Mouse (Mus musculus): ENCODE results near the gene Armcx1. TPM values are rescaled to one million over a fixed set of nuclear protein-coding genes. Genes with fewer than 3 reads are reported as not detected.
"Not testable (repeated sequence)": the region's sequence is repeated elsewhere in the genome, so short reads cannot be mapped to it uniquely, and the experiment has no call there.

The Armcx1 gene
- polyA plus RNA-seq (2015; fragmentation: Nextera tagmentation; extraction: Ambion mirVana), result 84.5 and 85.5 TPM in 2 replicates

DNA sequence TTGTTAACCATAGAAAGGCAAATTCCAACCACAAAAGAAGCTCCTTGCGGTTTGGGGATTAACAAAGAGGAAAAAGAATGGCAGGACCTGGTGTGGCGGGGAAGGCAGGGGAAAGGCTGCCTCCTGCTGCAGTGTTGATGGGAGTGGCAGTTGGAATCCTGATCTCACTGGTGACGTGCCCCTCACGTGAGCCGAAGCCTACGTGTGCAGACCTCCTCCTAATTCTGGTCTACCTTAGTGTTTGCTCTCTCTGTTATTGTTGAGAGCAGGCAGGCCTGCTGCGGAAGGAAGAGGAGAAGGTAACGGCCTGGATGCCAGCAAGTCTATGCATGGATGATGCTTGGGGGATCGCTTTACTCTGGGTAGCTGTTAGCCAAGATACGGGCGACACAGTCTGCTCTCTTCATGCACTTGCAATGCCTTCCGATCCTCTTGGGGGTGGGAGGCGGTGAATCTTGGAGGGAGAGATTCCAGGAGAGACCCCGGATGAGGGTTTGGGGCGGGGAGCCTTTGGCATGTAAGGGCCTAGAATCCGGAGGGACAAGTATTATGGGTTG lies at the start of gene Armcx1:
Armcx1 (plus strand) TSS at position 212 of the 557 bp plus-strand sequence.
- Histone ChIP-seq H3K27ac (peak within 1 kb of the TSS; percentile 96), H3K4me2 (peak within 1 kb of the TSS; percentile 60), H3K27me3 (peaks cover 12% of the 10 kb centered on the region; the same call in 1 of the 2 replicates), H3K4me3 (peak within 1 kb of the TSS; percentile 51), H3K36me3 (peaks cover 13% of the 10 kb centered on the region), H3K9ac (peak within 1 kb of the TSS; percentile 82), H3K4me1 (replicated peaks) (peaks cover 6% of the 10 kb centered on the region; the same call in 1 of the 2 replicates), H3K9me3 (no peaks in the 10 kb centered on the region)
- WGBS, result 18% methylated on average over 16 of the region's 16 CpGs
- peak; percentile 97 for ATAC-seq (ENCODE audit: low FRiP score)

GRCm38 (mm10) chrX:134675022-134675421 lies 42.7 kb upstream of the Armcx1 start:
- H3K4me1 ChIP-seq (replicated peaks), result no peaks in the 10 kb centered on the region
- no peak overlapping the region for H3K27ac ChIP-seq
- no peaks in the 10 kb centered on the region for H3K36me3 ChIP-seq
- H3K9me3 ChIP-seq, result no peaks in the 10 kb centered on the region
- H3K4me3 ChIP-seq, result no peak overlapping the region
- H3K27me3 ChIP-seq, result no peaks in the 10 kb centered on the region
- H3K4me2 ChIP-seq, result no peak overlapping the region
- ATAC-seq (ENCODE audit: low FRiP score), result no peak
- WGBS, result 16% methylated on average over 5 of the region's 5 CpGs
- no peak overlapping the region for H3K9ac ChIP-seq

DNA sequence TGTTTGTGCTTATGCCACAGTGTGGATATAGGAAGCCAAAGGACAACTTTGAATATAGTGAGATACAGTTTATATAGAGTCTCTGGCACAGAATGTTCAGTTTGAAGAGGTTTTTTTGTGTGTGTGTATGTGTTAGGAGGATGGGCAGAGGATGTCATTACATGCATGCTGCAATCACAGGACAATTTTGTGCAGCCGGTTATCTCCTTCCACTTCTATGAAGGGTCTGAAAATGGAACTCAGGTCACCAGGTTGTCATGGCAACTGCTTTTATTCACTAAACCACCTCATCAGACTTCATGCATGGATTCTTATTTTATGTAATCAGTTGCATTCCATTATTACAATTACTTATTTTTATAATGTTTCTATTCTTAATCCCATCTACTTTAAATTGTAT lies 41.8 kb upstream of the Armcx1 start:
- no peaks in the 10 kb centered on the region for H3K36me3 ChIP-seq
- ATAC-seq (ENCODE audit: low FRiP score), result no peak
- no peaks in the 10 kb centered on the region for H3K4me1 ChIP-seq (replicated peaks)
- no peak overlapping the region for H3K9ac ChIP-seq
- 41% methylated on average over 1 of the region's 1 CpGs for WGBS
- H3K4me3 ChIP-seq, result no peak overlapping the region
- H3K9me3 ChIP-seq, result no peaks in the 10 kb centered on the region
- no peak overlapping the region for H3K4me2 ChIP-seq
- no peak overlapping the region for H3K27ac ChIP-seq
- no peaks in the 10 kb centered on the region for H3K27me3 ChIP-seq

GRCm38 (mm10) chrX:134684936-134685335 lies 32.8 kb upstream of the Armcx1 start:
- no peak overlapping the region for H3K9ac ChIP-seq
- no peak for ATAC-seq (ENCODE audit: low FRiP score)
- H3K4me2 ChIP-seq, result peak overlapping the region; percentile 64
- peak overlapping the region; percentile 91 for H3K27ac ChIP-seq
- H3K4me3 ChIP-seq, result peak overlapping the region; percentile 18; the same call in 1 of the 2 replicates
- 37% methylated on average over 5 of the region's 5 CpGs for WGBS
- no peaks in the 10 kb centered on the region for H3K9me3 ChIP-seq
- H3K27me3 ChIP-seq, result 0 out of 2 replicates have a peak, but pooled peaks cover 3% of the 10 kb centered on the region
- peaks cover 14% of the 10 kb centered on the region for H3K36me3 ChIP-seq
- H3K4me1 ChIP-seq (replicated peaks), result peaks cover 18% of the 10 kb centered on the region

DNA sequence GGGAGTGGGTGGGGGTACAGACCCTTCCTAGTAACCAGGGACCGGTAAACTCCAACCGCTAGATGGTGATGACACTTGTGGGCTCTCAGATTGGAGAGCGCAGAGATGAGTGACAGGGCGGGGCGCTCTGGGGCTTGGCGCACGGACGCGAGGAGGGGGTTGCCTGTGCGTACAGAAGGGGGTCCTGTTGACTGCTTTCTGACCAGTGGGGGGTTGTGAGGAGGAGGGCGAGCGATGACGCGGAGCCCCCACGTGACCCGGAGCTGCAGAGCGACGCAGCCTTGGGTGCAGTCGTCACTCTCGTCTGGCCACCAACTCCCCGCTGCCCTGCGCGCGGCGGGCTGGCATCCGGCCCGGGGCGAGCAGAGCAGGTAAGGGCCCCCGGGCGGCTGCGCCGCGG lies 31.5 kb upstream of the Armcx1 start, which contains the start of gene Armcx4:
Armcx4 (plus strand) TSS at position 253 of the 400 bp plus-strand sequence.
- 0 out of 2 replicates have a peak, but pooled peaks cover 3% of the 10 kb centered on the region for H3K27me3 ChIP-seq
- peaks cover 21% of the 10 kb centered on the region for H3K4me1 ChIP-seq (replicated peaks)
- ATAC-seq (ENCODE audit: low FRiP score), result peak; percentile 97
- H3K9ac ChIP-seq, result peak within 1 kb of the TSS; percentile 81
- 27% methylated on average over 29 of the region's 33 CpGs for WGBS
- H3K4me2 ChIP-seq, result peak within 1 kb of the TSS; percentile 64
- peak within 1 kb of the TSS; percentile 54 for H3K4me3 ChIP-seq
- peak within 1 kb of the TSS; percentile 91 for H3K27ac ChIP-seq
- H3K36me3 ChIP-seq, result peaks cover 27% of the 10 kb centered on the region
- H3K9me3 ChIP-seq, result no peaks in the 10 kb centered on the region

GRCm38 (mm10) chrX:134686739-134687171 lies 31.0 kb upstream of the Armcx1 start:
- peak; percentile 36 for ATAC-seq (ENCODE audit: low FRiP score)

GRCm38 (mm10) chrX:134689676-134690075 lies 28.1 kb upstream of the Armcx1 start:
- H3K27me3 ChIP-seq, result 0 out of 2 replicates have a peak, but pooled peaks cover 3% of the 10 kb centered on the region
- H3K36me3 ChIP-seq, result peaks cover 58% of the 10 kb centered on the region
- H3K4me3 ChIP-seq, result no peak overlapping the region
- no peak overlapping the region for H3K9ac ChIP-seq
- WGBS, result 87% methylated on average over 2 of the region's 2 CpGs
- H3K4me1 ChIP-seq (replicated peaks), result peaks cover 26% of the 10 kb centered on the region
- no peak for ATAC-seq (ENCODE audit: low FRiP score)
- no peaks in the 10 kb centered on the region for H3K9me3 ChIP-seq
- H3K4me2 ChIP-seq, result no peak overlapping the region
- H3K27ac ChIP-seq, result no peak overlapping the region

More at GRCm38 (mm10) chrX:134686739-134687171, 31.0 kb upstream of the Armcx1 start:
- H3K4me1 ChIP-seq (replicated peaks), result peaks cover 26% of the 10 kb centered on the region
- 0 out of 2 replicates have a peak, but pooled peaks cover 3% of the 10 kb centered on the region for H3K27me3 ChIP-seq
- H3K4me3 ChIP-seq, result peak overlapping the region; percentile 54
- H3K4me2 ChIP-seq, result peak overlapping the region; percentile 64
- H3K36me3 ChIP-seq, result peaks cover 32% of the 10 kb centered on the region
- 14% methylated on average over 15 of the region's 16 CpGs for WGBS
- peak overlapping the region; percentile 81 for H3K9ac ChIP-seq
- no peaks in the 10 kb centered on the region for H3K9me3 ChIP-seq
- peak overlapping the region; percentile 91 for H3K27ac ChIP-seq

DNA sequence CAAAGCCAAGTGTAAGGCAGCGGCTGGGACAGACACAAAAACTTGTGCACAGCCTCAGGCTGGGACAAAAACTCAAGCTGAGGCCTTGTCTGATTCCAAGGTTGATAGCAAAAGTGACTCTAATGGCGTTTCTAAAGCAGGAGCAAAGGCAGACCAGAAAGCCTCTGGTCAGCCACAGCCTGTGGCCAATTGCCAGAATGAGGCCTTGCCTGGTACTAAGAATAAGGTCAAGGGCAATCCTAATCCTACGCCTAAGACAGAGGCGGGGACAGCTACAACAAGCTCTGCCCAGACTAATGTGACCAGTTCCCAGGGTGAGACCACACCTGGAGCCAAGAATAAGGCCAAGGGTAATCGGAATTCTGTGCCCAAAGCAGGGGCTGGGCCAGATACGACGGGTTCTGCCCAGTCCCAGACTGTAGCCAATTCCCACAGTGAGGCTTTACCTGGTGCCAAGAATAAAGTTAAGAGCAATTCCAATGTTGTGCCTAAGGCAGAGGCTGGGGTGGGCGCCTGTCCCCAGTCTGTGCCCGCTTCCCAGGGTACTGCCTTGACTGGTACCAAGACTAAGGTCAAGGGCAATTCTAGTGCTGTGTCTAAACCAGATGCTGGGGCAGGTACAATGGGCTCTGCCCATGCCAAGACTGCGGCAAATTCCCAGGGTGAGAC lies 26.8 kb upstream of the Armcx1 start:
- H3K4me1 ChIP-seq (replicated peaks), result peaks cover 26% of the 10 kb centered on the region
- no peaks in the 10 kb centered on the region for H3K27me3 ChIP-seq
- no peak overlapping the region for H3K27ac ChIP-seq
- no peaks in the 10 kb centered on the region for H3K9me3 ChIP-seq
- no peak for ATAC-seq (ENCODE audit: low FRiP score)
- H3K9ac ChIP-seq, result no peak overlapping the region
- no peak overlapping the region for H3K4me3 ChIP-seq
- WGBS, result 89% methylated on average over 10 of the region's 10 CpGs
- peaks cover 71% of the 10 kb centered on the region for H3K36me3 ChIP-seq
- H3K4me2 ChIP-seq, result no peak overlapping the region

GRCm38 (mm10) chrX:134691540-134691935 lies 26.2 kb upstream of the Armcx1 start:
- H3K4me2 ChIP-seq, result no peak overlapping the region
- peaks cover 26% of the 10 kb centered on the region for H3K4me1 ChIP-seq (replicated peaks)
- ATAC-seq (ENCODE audit: low FRiP score), result no peak
- H3K9ac ChIP-seq, result no peak overlapping the region
- WGBS, result 94% methylated on average over 2 of the region's 2 CpGs
- H3K4me3 ChIP-seq, result no peak overlapping the region
- no peak overlapping the region for H3K27ac ChIP-seq
- no peaks in the 10 kb centered on the region for H3K27me3 ChIP-seq
- no peaks in the 10 kb centered on the region for H3K9me3 ChIP-seq
- peaks cover 71% of the 10 kb centered on the region for H3K36me3 ChIP-seq

DNA sequence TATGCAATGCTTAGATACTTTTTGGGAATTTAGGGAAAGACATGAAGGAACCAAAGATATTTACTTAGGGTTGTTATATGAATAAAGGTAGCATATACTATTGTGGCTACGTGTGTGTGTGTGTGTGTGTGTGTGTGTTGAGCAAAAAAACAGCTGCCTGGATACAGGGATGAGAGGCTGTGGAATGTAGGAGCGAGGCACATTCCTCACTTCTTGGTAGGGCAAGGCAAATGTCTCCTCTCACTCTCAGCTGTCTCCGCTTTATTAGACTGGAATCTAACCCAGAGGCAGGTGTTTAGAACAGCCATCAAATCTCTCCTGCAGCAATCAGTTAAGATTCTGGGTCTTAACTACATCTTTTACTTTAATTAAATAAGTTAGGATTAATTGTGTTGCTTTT lies 900 bp upstream of the Armcx1 start:
- 38% methylated on average over 3 of the region's 3 CpGs for WGBS
- Histone ChIP-seq H3K27ac (0 out of 2 replicates have a peak overlapping the region, but pooled peaks have one; percentile 52), H3K36me3 (peaks cover 13% of the 10 kb centered on the region), H3K4me3 (no peak overlapping the region), H3K4me1 (replicated peaks) (peaks cover 6% of the 10 kb centered on the region; the same call in 1 of the 2 replicates), H3K9me3 (no peaks in the 10 kb centered on the region), H3K9ac (no peak overlapping the region), H3K4me2 (no peak overlapping the region), H3K27me3 (peaks cover 12% of the 10 kb centered on the region; the same call in 1 of the 2 replicates)
- no peak for ATAC-seq (ENCODE audit: low FRiP score)

DNA sequence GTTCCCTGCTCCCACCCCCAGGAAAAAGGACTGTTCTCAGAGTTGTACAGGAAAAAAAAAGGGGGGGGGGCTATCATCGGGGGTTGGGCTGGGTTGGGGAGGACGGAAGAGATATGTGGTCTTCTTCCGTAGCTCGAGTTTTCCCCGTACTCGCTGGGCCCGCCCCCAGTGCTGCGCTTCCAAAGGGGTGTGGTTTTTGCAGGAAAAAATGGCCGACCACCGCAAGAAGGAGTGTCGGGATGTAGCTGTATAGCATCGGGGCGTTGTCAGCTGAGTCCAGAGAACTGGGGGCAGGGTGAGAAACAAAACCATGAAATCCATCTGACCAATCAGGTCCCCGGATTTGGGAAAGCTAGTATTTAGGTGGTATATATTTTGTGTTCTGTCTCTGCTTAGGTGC lies 761 bp downstream of the Armcx1 start:
- WGBS, result 24% methylated on average over 14 of the region's 14 CpGs
- H3K4me2 ChIP-seq, result peak overlapping the region; percentile 60
- peaks cover 6% of the 10 kb centered on the region; the same call in 1 of the 2 replicates for H3K4me1 ChIP-seq (replicated peaks)
- peak overlapping the region; percentile 96 for H3K27ac ChIP-seq
- peaks cover 12% of the 10 kb centered on the region; the same call in 1 of the 2 replicates for H3K27me3 ChIP-seq
- peaks cover 13% of the 10 kb centered on the region for H3K36me3 ChIP-seq
- H3K9me3 ChIP-seq, result no peaks in the 10 kb centered on the region
- peak; percentile 84 for ATAC-seq (ENCODE audit: low FRiP score)
- H3K4me3 ChIP-seq, result peak overlapping the region; percentile 51
- H3K9ac ChIP-seq, result peak overlapping the region; percentile 82

GRCm38 (mm10) chrX:134723762-134724161 lies 6.0 kb downstream of the Armcx1 start:
- WGBS, result 31% methylated on average over 2 of the region's 2 CpGs
- not testable (repeated sequence) for H3K4me3 ChIP-seq; H3K9me3 ChIP-seq; H3K27me3 ChIP-seq; H3K9ac ChIP-seq; H3K4me2 ChIP-seq; ATAC-seq (ENCODE audit: low FRiP score); H3K4me1 ChIP-seq (replicated peaks); H3K27ac ChIP-seq
- peaks cover 13% of the 10 kb centered on the region for H3K36me3 ChIP-seq

Measured in hindbrain, embryonic 13.5 days (tissue).